Mouse (Mus musculus) limb, embryonic 12.5 days (tissue): ENCODE measurements around the gene Pcdh15. TPM values are rescaled to one million over a fixed set of nuclear protein-coding genes. Genes with fewer than 3 reads are reported as not detected.

ENCODE experiments used
- ATAC-seq: fragments of 200-750 bp; cut with Nextera tagmentation; 2 replicates; pipeline ENCODE4 v1.8.0; 2017; ENCODE audit warnings: low read depth, moderate TSS enrichment; ENCODE audit not compliant: insufficient number of reproducible peaks, insufficient read depth, low FRiP score, low TSS enrichment
- H3K27ac ChIP-seq: fragments of 300-500 bp; sonication (generic); 2 replicates; pipeline ENCODE4 v1.5.1; 2016; ENCODE audit warnings: mild to moderate bottlenecking, moderate library complexity
- H3K27me3 ChIP-seq: fragments of 300-500 bp; sonication (generic); 2 replicates; pipeline ENCODE4 v1.6.1; 2016; ENCODE audit warnings: mild to moderate bottlenecking, moderate library complexity
- H3K36me3 ChIP-seq: fragments of 300-500 bp; sonication (generic); 2 replicates; pipeline ENCODE4 v1.6.1; 2016; ENCODE audit warnings: mild to moderate bottlenecking, moderate library complexity
- H3K4me1 ChIP-seq: fragments of 300-500 bp; sonication (generic); replicated peaks from 2 replicates; pipeline ENCODE4 v1.6.1; 2016
- H3K4me2 ChIP-seq: fragments of 300-500 bp; sonication (generic); 2 replicates; pipeline ENCODE4 v1.6.1; 2016; ENCODE audit warnings: mild to moderate bottlenecking, moderate library complexity
- H3K4me3 ChIP-seq: fragments of 300-500 bp; sonication (generic); replicated peaks from 2 replicates; pipeline ENCODE4 v1.5.1; 2016; ENCODE audit warnings: mild to moderate bottlenecking
- H3K9ac ChIP-seq: fragments of 300-500 bp; sonication (generic); replicated peaks from 2 replicates; pipeline ENCODE4 v1.6.1; 2016; ENCODE audit warnings: mild to moderate bottlenecking, moderate library complexity
- H3K9me3 ChIP-seq: fragments of 300-500 bp; sonication (generic); 2 replicates; pipeline ENCODE4 v1.6.1; 2016; ENCODE audit warnings: mild to moderate bottlenecking, moderate library complexity
- WGBS: fragments of 180-500 bp; shearing (Covaris S2); methylation state at CpG from one replicate; pipeline ENCODE4 v1.1.7; 2016; 5-methylcytosine and 5-hydroxymethylcytosine counted together
- polyA plus RNA-seq: library from polyadenylated mRNA; unstranded; fragments of >200 nt; fragmentation: Nextera tagmentation; extraction: Ambion mirVana; gene quantifications from 2 replicates; pipeline ENCODE4 v1.2.1, GENCODE M21; 2016

Gene Pcdh15
- polyA plus RNA-seq, result 1.7 and 2.6 TPM in 2 replicates

DNA sequence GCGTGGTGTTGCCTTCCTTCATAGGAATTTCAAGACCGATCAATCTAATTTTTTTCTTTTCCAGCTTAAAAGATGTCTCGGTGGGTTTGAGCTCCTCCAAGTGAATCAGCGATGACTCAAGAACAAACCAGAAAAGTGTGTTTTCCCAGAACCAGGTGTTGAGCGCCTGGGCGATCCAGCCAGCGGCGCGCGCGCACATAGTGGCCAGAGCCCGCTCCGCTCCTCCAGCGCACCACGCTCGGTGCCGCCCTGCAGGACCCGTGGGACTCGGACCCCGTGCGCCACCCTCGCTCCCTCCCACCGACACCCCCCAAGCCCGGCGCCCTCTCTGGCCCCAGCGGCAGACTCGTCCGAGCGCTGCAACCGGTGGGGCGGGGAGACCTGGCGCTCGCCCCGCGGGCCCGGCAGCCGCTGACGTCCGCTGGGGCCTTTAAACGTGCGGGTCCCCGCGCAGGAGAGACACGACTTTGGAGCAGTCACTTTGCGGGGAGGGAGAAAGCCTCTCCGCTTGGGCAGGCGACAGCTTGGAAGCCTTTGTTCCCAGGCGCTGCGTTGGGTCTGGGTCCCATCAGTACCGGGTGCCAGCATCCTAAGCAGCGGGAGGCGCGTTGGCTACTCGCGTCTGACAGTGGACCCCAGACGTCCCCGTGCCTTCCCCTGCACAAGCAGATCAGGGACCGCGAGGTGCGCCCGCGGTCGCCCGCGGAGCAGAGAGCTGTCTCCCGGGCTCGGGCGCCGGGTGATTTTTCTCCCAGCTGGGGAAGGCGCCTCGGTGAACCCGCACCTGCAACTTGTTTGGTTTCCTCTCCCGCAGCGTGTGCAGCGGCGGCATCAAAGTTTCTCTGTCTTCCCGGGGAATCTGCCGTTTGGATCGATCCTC is at the start of gene Pcdh15:
Gene Pcdh15 (plus strand): TSS at position 377 of the 880 bp plus-strand sequence.
- H3K4me1 ChIP-seq, result peaks cover 15% of the 10 kb centered on the region
- WGBS, result 1% methylated on average over 78 of the region's 79 CpGs
- H3K36me3 ChIP-seq, result no peaks in the 10 kb centered on the region
- H3K4me3 ChIP-seq, result peak within 1 kb of the TSS; percentile 63
- H3K4me2 ChIP-seq, result peak within 1 kb of the TSS; percentile 98
- H3K9me3 ChIP-seq, result no peaks in the 10 kb centered on the region
- ATAC-seq, result 0 out of 2 replicates have a peak, but pooled peaks have one; percentile 37
- H3K27me3 ChIP-seq, result peaks cover 63% of the 10 kb centered on the region
- H3K9ac ChIP-seq, result peak within 1 kb of the TSS; percentile 59
- no peak within 1 kb of the TSS for H3K27ac ChIP-seq

DNA sequence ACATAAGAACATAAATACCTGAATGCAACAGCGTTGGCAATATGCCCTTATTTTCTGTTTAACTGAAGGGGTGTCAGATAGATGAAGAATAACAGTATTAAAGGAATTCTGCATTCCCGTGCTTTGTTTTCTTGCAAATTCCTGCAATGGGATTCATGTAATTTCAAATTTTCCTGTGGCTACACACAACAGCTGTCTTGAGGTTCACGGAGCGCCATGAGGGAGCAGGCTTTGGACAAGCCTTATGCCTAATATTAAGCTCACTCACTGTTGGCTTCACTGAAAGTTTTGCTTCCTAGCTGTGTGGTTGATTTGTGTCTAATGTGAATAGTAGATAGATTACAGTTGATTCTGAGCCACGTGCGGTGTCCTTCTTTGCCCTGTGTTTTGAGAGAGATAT is 47.1 kb upstream of the Pcdh15 start:
- H3K4me1 ChIP-seq, result no peaks in the 10 kb centered on the region
- H3K36me3 ChIP-seq, result no peaks in the 10 kb centered on the region
- H3K9ac ChIP-seq, result no peak overlapping the region
- no peak overlapping the region for H3K27ac ChIP-seq
- no peaks in the 10 kb centered on the region for H3K27me3 ChIP-seq
- no peaks in the 10 kb centered on the region for H3K9me3 ChIP-seq
- ATAC-seq, result no peak
- no peak overlapping the region for H3K4me2 ChIP-seq
- no peak overlapping the region for H3K4me3 ChIP-seq
- WGBS, result 84% methylated on average over 6 of the region's 6 CpGs

DNA sequence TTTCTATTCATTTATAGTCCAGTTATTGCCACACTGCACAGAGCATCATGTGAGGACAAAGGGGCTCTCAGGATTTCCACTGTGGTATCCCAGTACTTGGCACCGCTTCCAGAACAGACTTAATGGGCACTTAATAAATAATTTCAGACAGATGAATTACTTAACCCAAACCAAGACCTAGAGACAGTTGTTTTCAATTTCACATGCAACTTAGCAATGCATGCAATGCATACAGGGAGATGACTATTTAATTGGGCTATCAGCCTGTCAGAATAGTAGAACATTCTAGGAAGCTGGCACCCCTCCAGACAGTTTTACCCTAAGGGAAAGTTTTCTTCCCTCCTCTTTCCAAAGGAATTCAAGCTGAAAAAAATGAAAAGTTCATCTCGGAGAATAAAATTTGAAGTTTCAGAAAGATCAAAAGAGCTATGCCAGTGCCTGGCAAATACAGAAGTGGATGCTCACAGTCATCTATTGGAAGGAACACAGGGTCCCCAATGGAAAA is 39.4 kb upstream of the Pcdh15 start:
- H3K4me2 ChIP-seq, result no peak overlapping the region
- no peaks in the 10 kb centered on the region for H3K36me3 ChIP-seq
- H3K27ac ChIP-seq, result no peak overlapping the region
- WGBS, result 74% methylated on average over 2 of the region's 2 CpGs
- H3K4me3 ChIP-seq, result no peak overlapping the region
- no peaks in the 10 kb centered on the region for H3K9me3 ChIP-seq
- H3K27me3 ChIP-seq, result no peaks in the 10 kb centered on the region
- no peak overlapping the region for H3K9ac ChIP-seq
- no peaks in the 10 kb centered on the region for H3K4me1 ChIP-seq
- no peak for ATAC-seq

DNA sequence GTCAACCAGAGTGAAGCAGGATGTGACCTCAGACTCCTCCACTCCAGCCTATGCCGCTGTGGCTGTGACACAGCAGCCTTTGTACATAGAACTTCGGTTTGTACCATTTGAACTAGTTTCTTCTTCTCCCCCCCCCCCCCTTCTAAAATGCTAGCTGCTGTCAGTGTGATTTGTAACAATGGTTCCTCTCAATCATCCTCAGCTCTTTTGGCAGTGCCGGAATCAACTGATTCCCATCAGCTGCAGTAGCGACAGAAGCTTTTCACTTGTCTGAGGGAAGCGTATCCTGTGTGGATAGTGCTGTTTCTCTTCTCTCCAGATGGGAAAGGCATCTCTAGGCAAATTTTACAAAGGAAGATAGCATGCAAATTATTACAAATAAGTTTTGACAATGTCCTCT is 12.4 kb upstream of the Pcdh15 start:
- H3K27ac ChIP-seq, result no peak overlapping the region
- 89% methylated on average over 5 of the region's 5 CpGs for WGBS
- no peaks in the 10 kb centered on the region for H3K9me3 ChIP-seq
- H3K4me2 ChIP-seq, result no peak overlapping the region
- H3K36me3 ChIP-seq, result no peaks in the 10 kb centered on the region
- ATAC-seq, result no peak
- no peaks in the 10 kb centered on the region for H3K4me1 ChIP-seq
- H3K27me3 ChIP-seq, result no peaks in the 10 kb centered on the region
- no peak overlapping the region for H3K4me3 ChIP-seq
- no peak overlapping the region for H3K9ac ChIP-seq

DNA sequence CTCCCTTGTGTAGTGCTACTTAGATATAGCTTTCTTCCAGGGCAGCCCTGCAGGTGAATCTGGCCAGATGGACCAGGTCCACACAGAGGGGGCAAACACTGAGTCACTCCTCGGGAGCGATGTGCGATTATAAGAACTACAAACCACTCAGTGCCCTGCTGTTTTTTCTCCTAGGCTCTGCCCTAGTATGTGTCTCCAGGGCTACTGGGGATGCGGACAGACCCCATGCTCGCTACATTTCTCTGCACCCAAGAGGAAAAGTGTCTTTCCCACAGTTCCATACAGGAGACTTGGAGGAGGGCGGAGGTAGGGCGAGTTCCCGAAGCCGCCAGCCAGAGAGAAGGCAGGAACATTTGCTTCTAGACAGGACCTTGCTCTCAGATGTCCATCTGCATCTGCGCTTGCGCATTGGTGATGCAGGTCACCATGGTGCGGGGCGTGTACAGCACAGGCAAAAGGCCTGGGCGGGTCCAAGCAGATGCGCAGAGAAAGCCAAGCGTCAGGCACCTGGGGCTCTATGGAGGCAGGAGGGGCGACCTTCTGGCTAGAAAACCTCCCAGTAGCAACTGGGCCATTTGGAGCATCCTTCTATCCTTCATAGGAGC is 2.5 kb upstream of the Pcdh15 start:
- Histone ChIP-seq H3K4me3 (peak overlapping the region; percentile 40), H3K36me3 (no peaks in the 10 kb centered on the region), H3K9me3 (no peaks in the 10 kb centered on the region), H3K27me3 (peaks cover 60% of the 10 kb centered on the region), H3K9ac (0 out of 2 replicates have a peak overlapping the region, but pooled peaks have one; percentile 37), H3K4me1 (peaks cover 20% of the 10 kb centered on the region), H3K4me2 (peak overlapping the region; percentile 75), H3K27ac (no peak overlapping the region)
- WGBS, result under 1% methylated on average over 17 of the region's 17 CpGs
- ATAC-seq, result 0 out of 2 replicates have a peak, but pooled peaks have one; percentile 28

DNA sequence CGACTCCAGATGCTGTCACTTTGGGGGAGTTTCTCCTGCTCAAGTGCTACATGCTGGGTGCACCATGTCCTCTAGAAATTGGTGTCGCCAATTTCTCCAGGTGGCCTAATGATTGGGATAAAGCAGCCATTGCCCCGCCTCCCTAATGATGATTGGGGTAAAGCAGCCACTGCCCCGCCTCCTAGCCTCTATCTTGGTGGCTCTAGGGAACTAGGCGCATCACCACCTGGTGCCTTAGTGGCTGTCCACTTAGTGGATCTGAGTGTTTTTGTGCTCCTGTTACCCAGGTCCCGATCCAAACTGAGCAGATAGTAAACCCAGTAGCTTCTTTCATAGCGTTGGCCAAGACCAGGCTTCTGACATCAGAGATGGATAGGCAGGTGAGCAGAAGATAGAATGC is 2.0 kb upstream of the Pcdh15 start:
- Histone ChIP-seq H3K27me3 (peaks cover 63% of the 10 kb centered on the region), H3K27ac (no peak overlapping the region), H3K9me3 (no peaks in the 10 kb centered on the region), H3K4me1 (peaks cover 17% of the 10 kb centered on the region), H3K4me2 (peak overlapping the region; percentile 75), H3K4me3 (peak overlapping the region; percentile 40), H3K9ac (no peak overlapping the region), H3K36me3 (no peaks in the 10 kb centered on the region)
- WGBS, result 6% methylated on average over 7 of the region's 7 CpGs
- no peak for ATAC-seq

DNA sequence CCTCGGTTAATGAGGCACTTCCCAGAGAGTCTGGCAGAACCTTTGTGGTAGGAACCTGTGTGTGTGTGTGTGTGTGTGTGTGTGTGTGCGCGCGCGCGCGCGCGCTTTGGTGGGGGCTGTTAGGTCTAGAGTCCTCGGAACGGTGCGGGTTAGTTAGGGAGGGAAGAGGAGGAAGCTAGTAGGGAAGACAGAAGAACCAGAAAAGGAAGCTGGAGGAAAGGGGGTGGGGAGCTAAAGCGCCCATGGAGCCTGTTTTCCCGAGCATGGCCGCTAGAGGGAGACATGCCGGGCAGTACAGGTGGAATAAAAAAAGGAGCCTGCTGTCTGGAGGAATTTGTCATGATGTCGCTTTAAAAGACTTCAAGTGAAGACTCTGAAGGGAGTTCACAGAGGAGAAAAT is 1.2 kb upstream of the Pcdh15 start:
- WGBS, result under 1% methylated on average over 17 of the region's 17 CpGs
- Histone ChIP-seq H3K9ac (no peak overlapping the region), H3K27me3 (peaks cover 63% of the 10 kb centered on the region), H3K4me1 (peaks cover 15% of the 10 kb centered on the region), H3K9me3 (no peaks in the 10 kb centered on the region), H3K4me3 (peak overlapping the region; percentile 29), H3K36me3 (no peaks in the 10 kb centered on the region), H3K27ac (no peak overlapping the region), H3K4me2 (peak overlapping the region; percentile 75)
- ATAC-seq, result no peak

DNA sequence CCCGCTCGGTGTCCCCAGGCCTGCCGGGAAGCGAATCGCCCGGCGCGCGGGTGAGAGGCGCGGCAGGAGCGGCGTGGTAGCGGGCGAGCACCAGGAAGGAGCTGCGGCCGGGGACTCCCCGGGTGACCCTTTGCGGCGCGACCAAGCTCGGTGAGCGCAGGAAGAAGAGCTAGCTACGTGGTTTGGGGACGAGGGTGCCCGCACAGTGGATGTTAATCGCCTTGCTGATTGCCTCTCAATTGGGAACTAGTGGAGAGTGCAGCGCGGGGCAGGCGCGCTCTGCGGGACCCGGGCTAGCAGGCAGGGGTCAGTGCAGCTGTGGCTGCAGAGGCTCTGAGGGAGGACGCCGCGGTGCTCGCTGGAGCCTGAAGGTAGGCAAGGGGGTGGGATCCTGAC is 702 bp downstream of the Pcdh15 start:
- H3K27ac ChIP-seq, result no peak overlapping the region
- H3K36me3 ChIP-seq, result no peaks in the 10 kb centered on the region
- peak overlapping the region; percentile 63 for H3K4me3 ChIP-seq
- no peaks in the 10 kb centered on the region for H3K9me3 ChIP-seq
- peaks cover 63% of the 10 kb centered on the region for H3K27me3 ChIP-seq
- peak overlapping the region; percentile 98 for H3K4me2 ChIP-seq
- H3K9ac ChIP-seq, result peak overlapping the region; percentile 59
- H3K4me1 ChIP-seq, result peaks cover 15% of the 10 kb centered on the region
- under 1% methylated on average over 37 of the region's 37 CpGs for WGBS
- ATAC-seq, result peak; percentile 63; the same call in 1 of the 2 replicates

DNA sequence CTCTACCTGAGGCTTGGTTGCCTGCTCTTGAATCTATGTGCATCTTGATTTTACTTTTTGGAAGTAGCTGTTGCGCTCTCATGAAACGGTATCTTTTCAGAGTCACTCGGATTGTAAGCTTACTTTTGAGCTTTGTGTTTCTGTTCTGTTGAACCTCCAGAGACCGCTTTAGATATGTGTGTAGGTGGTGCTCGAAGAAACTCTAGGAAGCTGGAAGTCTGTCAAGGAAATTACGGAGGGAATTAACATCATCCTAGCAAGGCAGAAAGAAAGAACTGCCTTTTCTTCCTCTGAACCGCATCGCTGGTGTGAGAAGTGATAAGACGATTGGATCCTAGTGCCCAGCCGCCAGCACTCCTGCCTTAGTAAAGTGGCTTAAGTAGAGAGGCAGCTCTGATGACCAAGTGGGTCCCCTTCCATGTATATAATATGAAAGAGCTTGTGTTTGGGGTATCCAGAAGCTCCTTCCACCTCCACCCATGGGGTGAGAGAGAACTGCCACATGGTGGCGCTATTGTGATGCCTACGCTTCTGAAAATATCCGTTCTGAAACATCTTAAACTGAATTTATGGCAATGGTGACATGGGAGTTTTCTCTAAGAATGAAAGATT is 4.3 kb downstream of the Pcdh15 start:
- Histone ChIP-seq H3K36me3 (no peaks in the 10 kb centered on the region), H3K4me1 (no peaks in the 10 kb centered on the region), H3K4me3 (no peak overlapping the region), H3K9ac (no peak overlapping the region), H3K4me2 (no peak overlapping the region), H3K27me3 (peaks cover 35% of the 10 kb centered on the region), H3K27ac (no peak overlapping the region), H3K9me3 (no peaks in the 10 kb centered on the region)
- ATAC-seq, result no peak
- WGBS, result 76% methylated on average over 13 of the region's 13 CpGs

DNA sequence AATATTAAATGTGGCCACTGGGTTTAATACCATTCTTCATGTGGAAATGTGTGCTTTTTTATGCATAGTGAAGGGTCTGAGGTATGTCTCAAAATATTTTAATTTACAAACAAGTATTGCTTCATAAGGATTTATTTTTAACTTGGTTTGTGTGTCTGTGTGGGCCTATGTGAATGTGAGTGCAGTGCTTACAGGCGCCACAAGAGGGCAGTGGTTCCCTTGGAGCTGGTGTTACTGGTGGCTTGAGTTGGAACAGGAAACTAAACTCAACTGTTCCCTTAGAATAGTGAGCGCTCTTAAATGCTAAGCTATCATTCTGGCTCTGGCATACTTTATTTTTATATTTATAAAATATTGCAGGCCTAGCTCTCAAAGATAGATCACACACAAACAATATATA is 6.8 kb downstream of the Pcdh15 start:
- no peak for ATAC-seq
- Histone ChIP-seq H3K27me3 (peaks cover 11% of the 10 kb centered on the region), H3K4me2 (no peak overlapping the region), H3K9me3 (no peaks in the 10 kb centered on the region), H3K9ac (no peak overlapping the region), H3K4me3 (no peak overlapping the region), H3K4me1 (no peaks in the 10 kb centered on the region), H3K27ac (no peak overlapping the region), H3K36me3 (no peaks in the 10 kb centered on the region)
- 48% methylated on average over 2 of the region's 2 CpGs for WGBS

DNA sequence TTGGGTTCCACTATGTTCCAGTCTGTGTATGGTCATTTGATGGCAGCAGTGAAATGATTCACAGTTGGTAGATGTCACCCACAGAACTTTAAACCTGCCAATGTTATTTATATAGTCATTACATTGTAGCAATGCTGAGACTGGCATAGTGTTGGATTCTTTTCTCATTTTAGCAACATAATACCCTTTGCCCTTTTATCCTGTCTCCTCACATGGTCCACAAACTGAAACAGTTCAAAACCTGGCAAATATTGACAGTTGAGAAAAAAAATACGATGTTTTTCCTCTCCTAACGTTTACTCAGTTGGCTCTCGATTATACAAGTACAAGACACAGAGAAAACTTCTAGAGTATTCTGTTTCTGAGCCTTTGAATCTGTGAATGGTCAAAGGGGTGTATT is 38.8 kb downstream of the Pcdh15 start:
- no peaks in the 10 kb centered on the region for H3K4me1 ChIP-seq
- no peak overlapping the region for H3K4me3 ChIP-seq
- H3K9ac ChIP-seq, result no peak overlapping the region
- 77% methylated on average over 3 of the region's 3 CpGs for WGBS
- H3K27ac ChIP-seq, result no peak overlapping the region
- H3K4me2 ChIP-seq, result no peak overlapping the region
- H3K36me3 ChIP-seq, result no peaks in the 10 kb centered on the region
- H3K27me3 ChIP-seq, result no peaks in the 10 kb centered on the region
- H3K9me3 ChIP-seq, result no peaks in the 10 kb centered on the region
- ATAC-seq, result no peak
